Mouse (Mus musculus): ENCODE results near the gene 2410015M20Rik. TPM values are rescaled to one million over a fixed set of nuclear protein-coding genes. Genes with fewer than 3 reads are reported as not detected.

2410015M20Rik gene
- polyA plus RNA-seq (2012; rRNA removed; ENCODE audit: low replicate concordance): 140 and 142 TPM in 2 replicates

DNA sequence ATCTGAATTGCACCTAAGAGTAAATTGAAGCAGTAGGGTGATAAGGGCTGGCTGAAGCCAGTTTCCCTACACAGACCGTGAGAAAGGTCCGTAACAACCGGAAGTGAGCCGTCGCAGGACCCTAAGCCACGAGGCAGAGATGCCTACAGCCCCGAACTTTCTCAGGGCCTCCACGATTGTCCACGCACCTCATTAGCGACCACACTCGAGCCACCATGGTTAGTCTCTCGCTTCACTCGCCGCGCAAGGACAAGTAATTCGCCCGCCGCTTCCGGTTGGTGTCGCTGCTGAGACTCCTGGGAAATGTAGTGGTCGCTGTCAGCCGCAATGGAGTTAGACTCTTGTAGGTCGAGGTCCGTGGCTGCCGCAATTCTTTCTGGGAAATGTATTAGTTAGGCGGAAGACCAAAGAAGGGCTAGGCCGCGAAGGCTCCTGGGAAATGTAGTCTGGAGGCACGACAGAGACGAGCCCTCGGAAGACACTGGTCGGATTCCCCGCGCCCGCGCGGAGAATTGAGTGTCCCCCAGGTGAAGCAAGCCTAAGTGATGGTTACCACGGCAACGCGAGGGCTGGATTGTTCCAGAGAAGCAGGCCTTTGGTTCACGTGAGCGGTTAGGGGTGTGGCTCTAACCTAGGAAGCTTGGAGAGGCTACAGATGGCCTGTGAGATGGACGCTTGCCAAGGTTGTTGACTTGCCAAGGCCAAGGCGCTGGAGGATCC is at the start of gene 2410015M20Rik:
Gene 2410015M20Rik, minus strand, starts transcription at position 320 of the 720 bp plus-strand sequence.

DNA sequence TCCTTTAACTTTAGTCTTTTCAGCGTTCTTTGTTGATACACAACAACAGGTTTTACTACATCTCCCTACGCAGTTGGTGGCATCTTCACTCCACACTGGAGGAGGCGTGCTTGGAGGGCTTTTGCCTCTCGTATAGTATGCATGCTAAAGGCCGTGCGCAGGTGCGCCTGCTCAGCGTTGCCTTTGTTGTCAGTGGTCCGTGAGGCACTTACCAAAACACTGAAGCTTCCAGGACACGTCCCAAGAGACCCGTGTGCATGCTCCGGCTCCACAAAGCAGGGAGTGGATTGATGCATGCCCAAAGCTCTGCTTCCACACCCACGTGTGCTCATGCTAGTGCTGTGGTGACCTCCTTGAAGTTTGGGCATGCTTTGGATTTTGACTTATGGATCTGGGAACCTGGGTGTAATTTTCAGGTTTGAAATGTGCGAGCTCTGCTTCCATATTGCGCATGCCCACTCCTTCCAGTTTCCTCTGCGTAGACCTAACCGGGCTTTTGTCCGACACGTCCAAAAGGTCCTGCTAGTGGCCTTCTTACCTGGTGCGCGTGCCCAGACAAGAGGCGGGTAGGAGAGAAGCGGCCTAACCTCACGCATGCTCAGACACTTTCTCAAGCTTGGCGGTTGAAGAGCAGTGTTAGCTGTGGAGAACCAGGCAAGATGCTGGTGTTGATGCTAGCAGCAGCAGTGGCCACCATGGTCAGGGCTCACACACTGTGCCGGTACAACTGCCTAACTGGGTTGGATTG is 18.1 kb upstream of the 2410015M20Rik start, which contains the start of gene Catsperd:
Gene Catsperd, plus strand, starts transcription at position 614 of the 748 bp plus-strand sequence.

GRCm38 (mm10) chr17:56626754-56627470 is 17.3 kb upstream of the 2410015M20Rik start, which contains the start of gene Lonp1:
TSS of gene Lonp1 (minus strand) at chr17:56626887.

DNA sequence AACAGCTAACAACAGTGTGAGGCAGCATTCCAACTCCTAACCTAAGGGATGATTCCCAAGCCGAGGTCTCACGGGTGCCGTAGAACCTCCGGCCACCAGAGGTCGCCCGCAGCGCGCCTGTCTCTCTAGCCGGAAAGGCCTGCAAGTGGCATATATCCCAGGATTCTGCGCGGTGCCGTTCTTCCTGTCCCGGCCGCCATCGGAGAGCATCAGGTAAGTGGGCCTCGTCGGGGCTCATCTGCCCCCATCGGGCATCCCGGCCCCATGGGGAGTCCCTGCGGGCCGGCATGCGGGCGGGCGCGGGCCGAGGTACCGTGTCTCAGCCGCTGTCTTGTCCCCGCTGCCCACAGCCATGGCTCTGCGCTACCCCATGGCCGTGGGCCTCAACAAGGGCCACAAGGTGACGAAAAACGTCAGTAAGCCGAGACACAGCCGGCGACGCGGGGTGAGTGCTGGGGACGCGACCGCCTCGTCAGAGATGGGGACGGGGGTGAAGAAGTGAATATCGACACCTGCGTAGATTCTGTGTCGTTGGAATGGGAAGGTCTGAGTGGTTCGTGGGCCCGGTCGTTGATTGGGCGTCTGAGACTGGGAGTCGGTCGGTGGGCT is 3.8 kb upstream of the 2410015M20Rik start, which contains the start of gene Rpl36:
Gene Rpl36, plus strand, starts transcription at position 181 of the 609 bp plus-strand sequence.

DNA sequence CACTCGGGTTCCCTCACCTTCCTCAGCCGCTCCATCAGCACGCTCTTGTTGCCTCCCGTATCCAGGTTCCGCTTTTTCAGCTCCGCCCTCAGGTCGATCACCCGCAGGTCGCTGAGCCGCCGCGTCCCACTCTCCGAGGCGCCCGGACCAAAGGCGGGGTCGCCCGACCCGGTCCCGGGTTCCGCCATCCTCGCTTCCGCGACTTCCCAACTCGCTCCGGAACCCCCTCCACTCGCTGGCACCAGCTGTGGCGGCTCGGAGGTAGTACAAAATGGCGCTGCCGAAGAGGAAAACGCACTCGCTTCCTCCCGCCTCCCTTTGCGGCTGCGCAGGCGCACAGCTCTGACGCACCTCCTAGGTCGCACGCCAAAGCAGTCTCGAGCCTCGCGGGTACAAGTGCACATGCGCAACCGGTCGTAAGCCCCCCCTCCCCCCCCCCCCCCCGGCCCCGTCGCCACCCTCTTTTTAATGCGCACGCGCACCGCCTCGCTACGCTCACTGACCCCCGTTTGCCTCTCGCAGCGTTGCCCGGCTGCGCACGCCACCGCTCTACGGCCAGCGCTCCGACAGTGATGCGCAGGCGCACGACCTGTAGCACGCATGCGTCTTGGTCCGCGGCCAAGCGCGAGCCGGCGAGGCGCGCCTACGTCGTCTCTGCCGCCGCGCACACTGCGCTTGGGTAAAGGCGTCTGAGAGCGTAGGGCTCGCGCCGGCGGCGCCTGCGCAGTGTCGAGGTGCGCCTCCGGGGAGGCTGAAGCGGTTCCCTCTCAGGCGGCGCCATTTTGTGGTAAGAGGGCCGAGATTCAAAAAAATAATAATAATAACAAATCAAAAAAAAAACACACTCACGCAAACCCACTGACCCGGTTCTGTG is 25.1 kb downstream of the 2410015M20Rik start, which contains the start of the genes Safb2 and Safb:
Gene Safb2, minus strand, starts transcription at position 329 of the 874 bp plus-strand sequence.
Gene Safb, plus strand, starts transcription at position 569 of the 874 bp plus-strand sequence.

Other genes with a start within 250 kb of the 2410015M20Rik start
- gene Ptprs, start 133.3 kb downstream of the 2410015M20Rik start, polyA plus RNA-seq (2012; rRNA removed; ENCODE audit: low replicate concordance): 112 and 178 TPM in 2 replicates
- 0.10 TPM in 1 of 2 replicates, not detected in the other for gene Znrf4, start 97.3 kb downstream of the 2410015M20Rik start, polyA plus RNA-seq (2012; rRNA removed; ENCODE audit: low replicate concordance)
- gene Gm20219, start 55.4 kb downstream of the 2410015M20Rik start, polyA plus RNA-seq (2012; rRNA removed; ENCODE audit: low replicate concordance): 13.3 and 17.3 TPM in 2 replicates
- gene Safb2, start 25.2 kb downstream of the 2410015M20Rik start, polyA plus RNA-seq (2012; rRNA removed; ENCODE audit: low replicate concordance): 56.0 and 97.0 TPM in 2 replicates
- 42.7 and 81.7 TPM in 2 replicates for gene Safb, start 24.9 kb downstream of the 2410015M20Rik start, polyA plus RNA-seq (2012; rRNA removed; ENCODE audit: low replicate concordance)
- gene Rpl36, start 3.6 kb upstream of the 2410015M20Rik start, polyA plus RNA-seq (2012; rRNA removed; ENCODE audit: low replicate concordance): 1,962 and 4,053 TPM in 2 replicates
- gene Lonp1, start 17.1 kb upstream of the 2410015M20Rik start, polyA plus RNA-seq (2012; rRNA removed; ENCODE audit: low replicate concordance): 76.8 and 87.4 TPM in 2 replicates
- 0.31 and 0.63 TPM in 2 replicates for gene Catsperd, start 18.4 kb upstream of the 2410015M20Rik start, polyA plus RNA-seq (2012; rRNA removed; ENCODE audit: low replicate concordance)
- 68.1 and 99.5 TPM in 2 replicates for gene Ranbp3, start 63.5 kb upstream of the 2410015M20Rik start, polyA plus RNA-seq (2012; rRNA removed; ENCODE audit: low replicate concordance)
- gene Ndufa11, start 108.0 kb upstream of the 2410015M20Rik start, polyA plus RNA-seq (2012; rRNA removed; ENCODE audit: low replicate concordance): 689 and 708 TPM in 2 replicates
- gene Vmac, start 108.3 kb upstream of the 2410015M20Rik start, polyA plus RNA-seq (2012; rRNA removed; ENCODE audit: low replicate concordance): 27.7 and 47.7 TPM in 2 replicates
- 12.6 and 45.0 TPM in 2 replicates for gene Nrtn, start 147.8 kb upstream of the 2410015M20Rik start, polyA plus RNA-seq (2012; rRNA removed; ENCODE audit: low replicate concordance)
- 71.4 and 109 TPM in 2 replicates for gene Dus3l, start 155.0 kb upstream of the 2410015M20Rik start, polyA plus RNA-seq (2012; rRNA removed; ENCODE audit: low replicate concordance)
- gene Prr22, start 160.5 kb upstream of the 2410015M20Rik start, polyA plus RNA-seq (2012; rRNA removed; ENCODE audit: low replicate concordance): 2.4 and 5.4 TPM in 2 replicates
- 17.1 and 19.0 TPM in 2 replicates for gene Rfx2, start 221.2 kb upstream of the 2410015M20Rik start, polyA plus RNA-seq (2012; rRNA removed; ENCODE audit: low replicate concordance)